Mouse (Mus musculus): ENCODE data around the gene Rrp1b.

Rrp1b gene

GRCm38 (mm10) chr17:32035609-32036508 lies at the start of gene Rrp1b, which contains the start of gene Hsf2bp:
Gene Rrp1b (plus strand): TSS chr17:32036100.
Gene Hsf2bp (minus strand): TSS chr17:32036349.
- DNase-seq (ENCODE audit: low read depth): peak; percentile 90

GRCm38 (mm10) chr17:31986915-31987314 lies 49.0 kb upstream of the Rrp1b start:
- no peak for DNase-seq (ENCODE audit: low read depth)

GRCm38 (mm10) chr17:31989035-31989434 lies 46.9 kb upstream of the Rrp1b start:
- no peak for DNase-seq (ENCODE audit: low read depth)

- peak; percentile 53 for DNase-seq (ENCODE audit: low read depth)
These were observed 43.9 kb upstream of the Rrp1b start for GRCm38 (mm10) chr17:31992004-31992403.

- no peak for DNase-seq (ENCODE audit: low read depth)
These were observed 42.5 kb upstream of the Rrp1b start for GRCm38 (mm10) chr17:31993354-31993753.

GRCm38 (mm10) chr17:31994132-31994531 lies 41.8 kb upstream of the Rrp1b start:
- DNase-seq (ENCODE audit: low read depth): peak; percentile 57

GRCm38 (mm10) chr17:31995784-31996183 lies 40.1 kb upstream of the Rrp1b start:
- DNase-seq (ENCODE audit: low read depth): no peak

GRCm38 (mm10) chr17:31996331-31996730 lies 39.6 kb upstream of the Rrp1b start:
- DNase-seq (ENCODE audit: low read depth): no peak

- no peak for DNase-seq (ENCODE audit: low read depth)
These were observed 37.5 kb upstream of the Rrp1b start for GRCm38 (mm10) chr17:31998351-31998750.

GRCm38 (mm10) chr17:32003251-32003650 lies 32.6 kb upstream of the Rrp1b start:
- peak; percentile 71 for DNase-seq (ENCODE audit: low read depth)

- no peak for DNase-seq (ENCODE audit: low read depth)
These were observed 29.1 kb upstream of the Rrp1b start for GRCm38 (mm10) chr17:32006800-32007199.

GRCm38 (mm10) chr17:32011694-32012093 lies 24.2 kb upstream of the Rrp1b start:
- DNase-seq (ENCODE audit: low read depth): no peak

GRCm38 (mm10) chr17:32012254-32012653 lies 23.6 kb upstream of the Rrp1b start:
- DNase-seq (ENCODE audit: low read depth): no peak

- peak; percentile 45 for DNase-seq (ENCODE audit: low read depth)
These were observed 22.2 kb upstream of the Rrp1b start for GRCm38 (mm10) chr17:32013659-32014058.

- DNase-seq (ENCODE audit: low read depth): no peak
These were observed 19.4 kb upstream of the Rrp1b start for GRCm38 (mm10) chr17:32016481-32016880.

- DNase-seq (ENCODE audit: low read depth): peak; percentile 57
These were observed 17.6 kb upstream of the Rrp1b start for GRCm38 (mm10) chr17:32018127-32018894.

- DNase-seq (ENCODE audit: low read depth): no peak
These were observed 13.9 kb upstream of the Rrp1b start for GRCm38 (mm10) chr17:32021981-32022380.

- DNase-seq (ENCODE audit: low read depth): no peak
These were observed 13.3 kb upstream of the Rrp1b start for GRCm38 (mm10) chr17:32022551-32022950.

- peak; percentile 63 for DNase-seq (ENCODE audit: low read depth)
These were observed 12.8 kb upstream of the Rrp1b start for GRCm38 (mm10) chr17:32023088-32023487.

GRCm38 (mm10) chr17:32024671-32025073 lies 11.2 kb upstream of the Rrp1b start:
- peak; percentile 40 for DNase-seq (ENCODE audit: low read depth)

- peak; percentile 87 for DNase-seq (ENCODE audit: low read depth)
These were observed 10.5 kb upstream of the Rrp1b start for GRCm38 (mm10) chr17:32025386-32025785.

- DNase-seq (ENCODE audit: low read depth): peak; percentile 80
These were observed 8.2 kb upstream of the Rrp1b start for GRCm38 (mm10) chr17:32027666-32028065.

GRCm38 (mm10) chr17:32028301-32028700 lies 7.6 kb upstream of the Rrp1b start:
- no peak for DNase-seq (ENCODE audit: low read depth)
